Mouse (Mus musculus): ENCODE data around the gene Rnft2. TPM values are rescaled to one million over a fixed set of nuclear protein-coding genes. Genes with fewer than 3 reads are reported as not detected.
A peak's percentile ranks its signal among the peaks of the same experiment; 100 is the strongest.

Rnft2 gene
- polyA plus RNA-seq, 1 experiment from 2014 or later, result 1.7 TPM

DNA sequence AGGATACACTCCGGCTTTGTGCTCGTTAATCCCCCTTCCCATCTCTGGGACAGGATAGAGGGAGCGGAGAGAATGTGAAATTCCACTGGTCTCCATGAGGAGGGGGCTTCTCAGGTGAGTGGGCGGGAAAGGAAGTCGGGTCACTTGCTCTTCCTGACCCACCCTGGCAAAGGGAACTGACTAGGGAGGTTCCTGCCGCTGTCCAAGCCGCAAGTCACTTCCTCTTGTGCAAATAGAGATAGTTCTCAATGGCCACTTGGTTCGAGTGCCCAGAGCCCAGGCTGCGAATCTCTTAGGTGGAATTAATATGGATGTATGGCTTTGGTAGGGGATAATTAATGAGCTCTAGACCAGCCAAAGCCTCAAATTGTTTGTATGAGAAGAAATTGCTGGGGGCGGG lies 15.1 kb upstream of the Rnft2 start:
- WGBS, result 54% methylated on average over 10 of the region's 10 CpGs
- Histone ChIP-seq H3K4me2 (no peak overlapping the region), H3K9me3 (ENCODE audit: control insufficient read depth, low read length) (no peaks in the 10 kb centered on the region), H3K27ac (ENCODE audit: low read depth, low read length) (no peak overlapping the region), H3K4me3 (ENCODE audit: low read depth, low read length) (no peak overlapping the region), H3K9ac (ENCODE audit: low read depth, low read length) (no peak overlapping the region), H3K27me3 (replicated peaks; ENCODE audit: control insufficient read depth, insufficient read depth, low read length) (no peaks in the 10 kb centered on the region), H3K4me1 (replicated peaks; ENCODE audit: control insufficient read depth, insufficient read depth, low read length) (no peaks in the 10 kb centered on the region; the same call in 1 of the 2 replicates), H3K36me3 (ENCODE audit: control insufficient read depth, insufficient read depth, low read length) (peaks cover 33% of the 10 kb centered on the region)
- ATAC-seq (replicated peaks; ENCODE audit: low FRiP score) (no peak), DNase-seq (ENCODE audit: low spot score) (no peak)

DNA sequence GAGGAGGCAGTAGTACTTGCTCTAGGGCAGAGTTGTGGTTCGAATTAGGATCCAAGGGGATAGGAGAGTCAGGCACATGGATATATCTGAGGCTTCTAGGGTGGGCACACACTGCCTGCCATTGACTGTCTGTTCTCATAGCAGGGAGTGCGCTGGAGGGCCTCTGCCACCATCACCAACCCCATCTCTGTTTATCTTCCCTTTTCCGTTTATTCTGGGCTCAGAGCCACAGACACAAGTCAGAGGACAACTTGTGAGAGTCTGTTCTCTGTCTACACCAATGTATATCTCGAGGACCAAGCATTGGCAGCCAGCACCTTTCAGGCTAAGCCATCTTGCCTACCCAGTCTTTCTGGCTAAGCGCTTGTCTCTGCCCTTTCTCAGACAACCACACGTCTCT lies 14.7 kb upstream of the Rnft2 start:
- H3K36me3 ChIP-seq (ENCODE audit: control insufficient read depth, insufficient read depth, low read length), result peaks cover 33% of the 10 kb centered on the region
- no peak overlapping the region for H3K27ac ChIP-seq (ENCODE audit: low read depth, low read length)
- no peaks in the 10 kb centered on the region; the same call in 1 of the 2 replicates for H3K4me1 ChIP-seq (replicated peaks; ENCODE audit: control insufficient read depth, insufficient read depth, low read length)
- no peak overlapping the region for H3K4me2 ChIP-seq
- no peaks in the 10 kb centered on the region for H3K27me3 ChIP-seq (replicated peaks; ENCODE audit: control insufficient read depth, insufficient read depth, low read length)
- no peak overlapping the region for H3K9ac ChIP-seq (ENCODE audit: low read depth, low read length)
- H3K4me3 ChIP-seq (ENCODE audit: low read depth, low read length), result no peak overlapping the region
- ATAC-seq (replicated peaks; ENCODE audit: low FRiP score) (no peak), DNase-seq (ENCODE audit: low spot score) (no peak)
- H3K9me3 ChIP-seq (ENCODE audit: control insufficient read depth, low read length), result no peaks in the 10 kb centered on the region
- WGBS, result 68% methylated on average over 6 of the region's 6 CpGs

DNA sequence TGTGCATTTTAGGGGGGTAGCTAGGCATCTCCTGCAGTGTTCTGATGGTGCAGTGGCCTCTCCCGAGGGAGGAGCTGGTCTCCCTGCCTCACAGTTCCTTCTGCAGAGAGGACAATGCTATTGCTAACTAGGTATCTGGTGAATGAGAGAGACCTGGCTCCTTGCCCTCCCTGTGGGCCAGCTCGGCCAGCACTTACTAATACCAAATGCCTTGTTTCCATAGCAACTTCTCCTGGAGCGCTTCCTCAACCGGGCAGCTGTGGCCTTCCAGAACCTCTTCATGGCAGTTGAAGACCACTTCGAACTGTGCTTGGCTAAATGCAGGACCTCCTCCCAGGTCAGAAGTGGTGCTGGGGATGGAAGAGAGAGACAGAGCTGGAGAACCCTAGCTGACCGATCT lies 14.2 kb upstream of the Rnft2 start:
- Histone ChIP-seq H3K4me1 (replicated peaks; ENCODE audit: control insufficient read depth, insufficient read depth, low read length) (no peaks in the 10 kb centered on the region; the same call in 1 of the 2 replicates), H3K9ac (ENCODE audit: low read depth, low read length) (no peak overlapping the region), H3K36me3 (ENCODE audit: control insufficient read depth, insufficient read depth, low read length) (peaks cover 33% of the 10 kb centered on the region), H3K27me3 (replicated peaks; ENCODE audit: control insufficient read depth, insufficient read depth, low read length) (no peaks in the 10 kb centered on the region), H3K4me3 (ENCODE audit: low read depth, low read length) (no peak overlapping the region), H3K4me2 (no peak overlapping the region), H3K9me3 (ENCODE audit: control insufficient read depth, low read length) (no peaks in the 10 kb centered on the region), H3K27ac (ENCODE audit: low read depth, low read length) (no peak overlapping the region)
- 76% methylated on average over 6 of the region's 6 CpGs for WGBS
- ATAC-seq (replicated peaks; ENCODE audit: low FRiP score) (no peak), DNase-seq (ENCODE audit: low spot score) (no peak)

DNA sequence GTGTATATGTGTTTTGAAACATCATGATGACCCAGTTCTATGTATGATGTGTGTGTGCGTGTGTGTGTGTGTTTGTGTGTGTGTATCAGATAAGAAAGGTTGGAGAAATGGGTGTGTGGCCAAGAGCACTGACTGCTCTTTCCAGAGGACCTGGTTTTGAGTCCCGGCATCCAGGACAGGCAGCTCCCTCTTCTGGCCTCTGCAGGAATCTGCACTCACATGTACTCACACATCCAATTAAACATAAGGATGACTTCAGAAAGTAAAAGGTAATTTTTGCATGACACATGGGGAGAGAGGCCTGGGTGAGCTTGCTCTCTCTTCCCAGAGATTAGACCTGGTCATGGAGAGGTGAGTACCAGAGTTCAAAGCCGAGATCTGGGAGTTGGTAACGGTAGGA lies 12.1 kb upstream of the Rnft2 start:
- no peak overlapping the region for H3K9ac ChIP-seq (ENCODE audit: low read depth, low read length)
- no peak overlapping the region for H3K27ac ChIP-seq (ENCODE audit: low read depth, low read length)
- no peaks in the 10 kb centered on the region for H3K9me3 ChIP-seq (ENCODE audit: control insufficient read depth, low read length)
- H3K36me3 ChIP-seq (ENCODE audit: control insufficient read depth, insufficient read depth, low read length), result peaks cover 29% of the 10 kb centered on the region
- no peak for ATAC-seq (replicated peaks; ENCODE audit: low FRiP score)
- no peak overlapping the region for H3K4me3 ChIP-seq (ENCODE audit: low read depth, low read length)
- no peaks in the 10 kb centered on the region; the same call in 1 of the 2 replicates for H3K4me1 ChIP-seq (replicated peaks; ENCODE audit: control insufficient read depth, insufficient read depth, low read length)
- 92% methylated on average over 4 of the region's 4 CpGs for WGBS
- no peak overlapping the region for H3K4me2 ChIP-seq
- no peaks in the 10 kb centered on the region for H3K27me3 ChIP-seq (replicated peaks; ENCODE audit: control insufficient read depth, insufficient read depth, low read length)
- no peak for DNase-seq (ENCODE audit: low spot score)

DNA sequence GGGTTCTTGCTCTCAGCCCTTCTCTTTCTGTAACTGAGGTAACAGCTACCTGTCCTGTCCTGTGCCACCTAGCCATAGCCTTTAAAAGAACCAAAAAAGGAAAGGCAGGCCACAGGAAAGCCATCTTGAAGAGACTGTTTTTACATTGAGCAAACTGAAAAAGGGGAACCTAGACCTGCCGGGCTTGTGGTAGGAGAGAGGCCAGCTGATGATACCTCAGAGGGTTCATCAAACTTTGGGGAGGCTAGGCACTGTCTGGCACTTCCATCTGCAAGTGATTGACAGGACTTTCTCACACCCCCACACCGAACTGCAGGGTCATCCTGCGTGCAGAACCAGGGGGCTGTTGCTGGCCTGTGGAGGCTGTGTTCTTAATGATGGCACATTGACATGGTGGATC lies 8.6 kb upstream of the Rnft2 start:
- H3K4me1 ChIP-seq (replicated peaks; ENCODE audit: control insufficient read depth, insufficient read depth, low read length), result no peaks in the 10 kb centered on the region
- DNase-seq (ENCODE audit: low spot score) (no peak), ATAC-seq (replicated peaks; ENCODE audit: low FRiP score) (no peak)
- no peak overlapping the region for H3K4me2 ChIP-seq
- H3K27ac ChIP-seq (ENCODE audit: low read depth, low read length), result no peak overlapping the region
- no peaks in the 10 kb centered on the region for H3K9me3 ChIP-seq (ENCODE audit: control insufficient read depth, low read length)
- WGBS, result 53% methylated on average over 3 of the region's 3 CpGs
- no peak overlapping the region for H3K9ac ChIP-seq (ENCODE audit: low read depth, low read length)
- H3K27me3 ChIP-seq (replicated peaks; ENCODE audit: control insufficient read depth, insufficient read depth, low read length), result no peaks in the 10 kb centered on the region
- no peak overlapping the region for H3K4me3 ChIP-seq (ENCODE audit: low read depth, low read length)
- peaks cover 14% of the 10 kb centered on the region for H3K36me3 ChIP-seq (ENCODE audit: control insufficient read depth, insufficient read depth, low read length)

DNA sequence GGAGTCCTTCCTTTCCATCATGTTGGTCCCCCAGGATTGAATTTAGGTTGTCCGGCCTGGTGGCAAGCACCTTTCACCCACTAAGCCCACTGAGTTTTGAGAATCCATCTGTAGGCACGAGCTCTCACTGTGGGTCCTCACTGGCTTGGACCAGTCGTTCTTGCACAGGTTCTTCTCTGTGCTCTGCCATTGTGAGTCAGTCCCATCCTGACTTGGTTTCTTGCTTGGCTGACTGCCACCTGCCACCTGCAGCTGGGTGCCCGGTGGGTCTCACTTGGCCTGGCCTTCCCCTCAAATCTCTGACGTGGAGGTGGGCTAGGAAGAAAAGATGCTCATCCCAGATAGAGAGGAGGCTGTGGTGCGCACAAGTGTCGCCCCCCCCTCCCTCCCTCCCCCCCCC lies 6.1 kb upstream of the Rnft2 start:
- no peak overlapping the region for H3K4me3 ChIP-seq (ENCODE audit: low read depth, low read length)
- no peak for ATAC-seq (replicated peaks; ENCODE audit: low FRiP score)
- H3K27ac ChIP-seq (ENCODE audit: low read depth, low read length), result no peak overlapping the region
- WGBS, result 91% methylated on average over 6 of the region's 7 CpGs
- H3K9me3 ChIP-seq (ENCODE audit: control insufficient read depth, low read length), result no peaks in the 10 kb centered on the region
- H3K27me3 ChIP-seq (replicated peaks; ENCODE audit: control insufficient read depth, insufficient read depth, low read length), result no peaks in the 10 kb centered on the region
- H3K36me3 ChIP-seq (ENCODE audit: control insufficient read depth, insufficient read depth, low read length), result no peaks in the 10 kb centered on the region
- peaks cover 7% of the 10 kb centered on the region; the same call in 1 of the 2 replicates for H3K4me1 ChIP-seq (replicated peaks; ENCODE audit: control insufficient read depth, insufficient read depth, low read length)
- H3K4me2 ChIP-seq, result no peak overlapping the region
- H3K9ac ChIP-seq (ENCODE audit: low read depth, low read length), result no peak overlapping the region
- no peak for DNase-seq (ENCODE audit: low spot score)

DNA sequence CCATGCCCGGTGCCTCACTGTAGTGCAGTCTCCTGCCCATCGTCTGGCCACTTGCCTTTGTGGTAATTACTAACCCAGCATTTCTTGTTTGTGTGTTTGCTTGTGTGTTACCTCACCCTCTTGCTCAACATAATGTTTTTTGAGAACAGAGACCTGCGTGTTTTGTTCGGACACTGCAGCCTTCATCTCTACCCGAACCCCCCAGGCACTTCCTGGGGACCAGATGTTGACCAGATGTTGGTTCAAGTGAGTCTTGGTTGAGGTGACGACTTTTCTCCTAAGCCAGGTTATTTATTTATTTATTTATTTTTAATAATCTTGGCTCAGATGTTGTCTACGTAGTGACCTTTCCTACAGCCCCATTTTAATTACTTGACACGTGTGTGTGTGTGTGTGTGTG lies 2.5 kb upstream of the Rnft2 start:
- no peak overlapping the region for H3K27ac ChIP-seq (ENCODE audit: low read depth, low read length)
- DNase-seq (ENCODE audit: low spot score) (no peak), ATAC-seq (replicated peaks; ENCODE audit: low FRiP score) (no peak)
- no peak overlapping the region for H3K9ac ChIP-seq (ENCODE audit: low read depth, low read length)
- no peak overlapping the region for H3K4me3 ChIP-seq (ENCODE audit: low read depth, low read length)
- 79% methylated on average over 8 of the region's 8 CpGs for WGBS
- no peaks in the 10 kb centered on the region for H3K27me3 ChIP-seq (replicated peaks; ENCODE audit: control insufficient read depth, insufficient read depth, low read length)
- H3K4me2 ChIP-seq, result no peak overlapping the region
- H3K36me3 ChIP-seq (ENCODE audit: control insufficient read depth, insufficient read depth, low read length), result no peaks in the 10 kb centered on the region
- no peaks in the 10 kb centered on the region for H3K9me3 ChIP-seq (ENCODE audit: control insufficient read depth, low read length)
- H3K4me1 ChIP-seq (replicated peaks; ENCODE audit: control insufficient read depth, insufficient read depth, low read length), result peaks cover 11% of the 10 kb centered on the region; the same call in 1 of the 2 replicates

DNA sequence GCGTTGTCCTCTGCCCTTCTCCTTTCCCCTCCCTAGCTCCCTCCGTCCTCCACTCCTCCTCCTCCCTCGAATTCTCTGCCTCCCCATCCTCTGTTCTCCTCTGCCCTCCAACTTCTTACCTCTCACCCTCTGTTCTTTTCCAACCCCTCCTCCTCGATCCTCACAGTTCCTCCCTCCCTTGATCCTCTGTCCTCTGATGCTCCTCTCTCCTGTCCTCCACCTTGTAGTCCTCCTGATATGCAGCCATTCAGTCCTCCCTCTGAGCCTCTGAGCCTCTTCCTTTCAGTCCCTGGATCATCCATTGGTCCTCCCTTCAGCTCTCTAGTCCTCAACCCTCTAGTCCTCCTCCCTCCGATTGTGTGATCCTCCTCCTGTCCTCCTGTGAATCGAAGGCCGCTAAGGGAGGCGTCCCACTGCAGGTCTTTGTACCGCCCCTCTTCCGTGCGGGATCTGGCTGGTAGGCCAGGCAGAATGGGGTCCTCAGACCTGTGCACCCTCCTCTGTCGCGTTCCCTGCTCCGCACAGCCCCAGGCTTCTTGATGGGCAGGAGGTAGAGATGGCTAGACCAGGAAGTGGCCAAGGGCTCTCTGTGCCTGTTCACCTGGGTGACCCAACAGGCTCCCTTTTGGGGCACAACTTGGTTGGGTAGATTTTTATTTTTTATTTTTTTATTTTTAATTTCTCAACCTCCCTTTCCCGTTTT lies 841 bp upstream of the Rnft2 start:
- ATAC-seq (replicated peaks; ENCODE audit: low FRiP score) (no peak), DNase-seq (ENCODE audit: low spot score) (peak; percentile 36)
- Histone ChIP-seq H3K27me3 (replicated peaks; ENCODE audit: control insufficient read depth, insufficient read depth, low read length) (no peaks in the 10 kb centered on the region), H3K9me3 (ENCODE audit: control insufficient read depth, low read length) (no peaks in the 10 kb centered on the region), H3K4me3 (ENCODE audit: low read depth, low read length) (peak overlapping the region; percentile 71), H3K4me2 (peak overlapping the region; percentile 94), H3K27ac (ENCODE audit: low read depth, low read length) (no peak overlapping the region), H3K9ac (ENCODE audit: low read depth, low read length) (peak overlapping the region; percentile 64), H3K36me3 (ENCODE audit: control insufficient read depth, insufficient read depth, low read length) (no peaks in the 10 kb centered on the region), H3K4me1 (replicated peaks; ENCODE audit: control insufficient read depth, insufficient read depth, low read length) (peaks cover 11% of the 10 kb centered on the region; the same call in 1 of the 2 replicates)
- WGBS, result 13% methylated on average over 15 of the region's 15 CpGs

DNA sequence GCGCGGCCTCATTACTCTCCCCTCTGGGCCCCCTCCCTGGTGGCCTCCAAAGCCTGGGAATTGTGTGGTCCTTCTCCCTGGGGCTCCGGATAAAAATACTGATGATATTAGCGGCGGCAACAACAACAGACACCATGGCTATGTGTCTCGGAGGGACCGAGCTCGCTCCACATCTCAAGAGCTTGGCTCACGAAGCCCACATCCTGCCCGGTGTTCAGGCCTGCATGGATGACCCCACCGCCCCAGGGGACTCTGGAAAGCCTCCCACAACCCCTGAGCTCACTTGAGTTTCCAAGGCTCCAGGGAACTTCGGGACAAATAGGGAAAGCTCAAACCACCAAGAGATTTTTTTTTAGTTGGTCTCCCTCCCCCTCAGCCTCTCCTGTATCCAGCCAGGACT lies 5.2 kb downstream of the Rnft2 start:
- no peak overlapping the region for H3K9ac ChIP-seq (ENCODE audit: low read depth, low read length)
- H3K4me3 ChIP-seq (ENCODE audit: low read depth, low read length), result no peak overlapping the region
- no peaks in the 10 kb centered on the region for H3K27me3 ChIP-seq (replicated peaks; ENCODE audit: control insufficient read depth, insufficient read depth, low read length)
- no peaks in the 10 kb centered on the region for H3K9me3 ChIP-seq (ENCODE audit: control insufficient read depth, low read length)
- DNase-seq (ENCODE audit: low spot score), result no peak
- no peak overlapping the region for H3K27ac ChIP-seq (ENCODE audit: low read depth, low read length)
- H3K4me1 ChIP-seq (replicated peaks; ENCODE audit: control insufficient read depth, insufficient read depth, low read length), result no peaks in the 10 kb centered on the region
- no peaks in the 10 kb centered on the region for H3K36me3 ChIP-seq (ENCODE audit: control insufficient read depth, insufficient read depth, low read length)
- ATAC-seq (replicated peaks; ENCODE audit: low FRiP score), result no peak
- no peak overlapping the region for H3K4me2 ChIP-seq
- WGBS, result 83% methylated on average over 12 of the region's 12 CpGs
